Mouse (Mus musculus) 3T3-L1 (cell line): Measurements from ENCODE around the gene Lrrc41.

ENCODE experiments used
- DNase-seq: peaks from one replicate; pipeline ENCODE4 v3.0.0-alpha.2; 2015; ENCODE audit warnings: low read depth, low spot score

Lrrc41 gene

DNA sequence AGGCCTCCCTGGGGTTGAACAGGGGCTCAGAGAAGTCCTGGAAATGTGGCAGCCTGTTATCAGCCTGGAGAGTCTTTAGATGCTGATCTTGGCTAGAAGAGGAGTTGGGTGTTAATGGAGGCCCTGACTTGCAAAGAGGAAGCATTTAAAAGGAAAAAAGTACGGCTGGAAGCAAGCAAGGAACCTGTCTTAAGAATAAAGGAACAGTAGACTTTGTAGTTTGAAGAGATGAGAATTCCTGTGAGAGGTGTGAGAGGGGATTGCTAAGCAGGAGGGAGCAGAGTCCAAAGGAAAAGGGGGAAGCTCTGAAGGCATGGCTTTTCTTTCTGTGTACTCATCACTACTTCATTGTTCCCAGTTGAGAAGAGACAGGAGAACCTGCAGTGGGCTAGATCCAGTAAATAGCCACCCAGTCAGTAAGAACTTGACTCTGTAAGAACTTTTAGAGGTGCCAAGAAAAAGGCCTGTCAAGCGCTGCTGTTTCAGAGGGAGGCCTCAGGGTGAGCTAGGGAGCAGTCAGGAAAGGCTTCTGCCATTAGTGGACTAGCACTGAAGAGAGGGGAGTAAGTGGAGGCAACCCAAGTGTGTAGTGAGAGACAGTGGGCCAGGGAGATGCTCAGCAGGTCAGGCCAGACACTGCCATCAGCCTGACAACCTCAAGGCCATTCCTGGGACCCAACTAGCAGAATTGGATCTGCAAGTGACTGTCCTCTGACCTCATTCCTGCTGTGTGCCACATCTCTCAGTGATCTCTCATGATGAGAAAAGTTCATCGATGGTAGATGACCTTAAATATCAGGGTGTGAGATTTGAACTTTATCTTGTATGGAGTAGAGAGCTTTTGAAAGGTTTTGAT, 2.4 kb downstream of the Lrrc41 start:
- DNase-seq, result peak; percentile 62

DNA sequence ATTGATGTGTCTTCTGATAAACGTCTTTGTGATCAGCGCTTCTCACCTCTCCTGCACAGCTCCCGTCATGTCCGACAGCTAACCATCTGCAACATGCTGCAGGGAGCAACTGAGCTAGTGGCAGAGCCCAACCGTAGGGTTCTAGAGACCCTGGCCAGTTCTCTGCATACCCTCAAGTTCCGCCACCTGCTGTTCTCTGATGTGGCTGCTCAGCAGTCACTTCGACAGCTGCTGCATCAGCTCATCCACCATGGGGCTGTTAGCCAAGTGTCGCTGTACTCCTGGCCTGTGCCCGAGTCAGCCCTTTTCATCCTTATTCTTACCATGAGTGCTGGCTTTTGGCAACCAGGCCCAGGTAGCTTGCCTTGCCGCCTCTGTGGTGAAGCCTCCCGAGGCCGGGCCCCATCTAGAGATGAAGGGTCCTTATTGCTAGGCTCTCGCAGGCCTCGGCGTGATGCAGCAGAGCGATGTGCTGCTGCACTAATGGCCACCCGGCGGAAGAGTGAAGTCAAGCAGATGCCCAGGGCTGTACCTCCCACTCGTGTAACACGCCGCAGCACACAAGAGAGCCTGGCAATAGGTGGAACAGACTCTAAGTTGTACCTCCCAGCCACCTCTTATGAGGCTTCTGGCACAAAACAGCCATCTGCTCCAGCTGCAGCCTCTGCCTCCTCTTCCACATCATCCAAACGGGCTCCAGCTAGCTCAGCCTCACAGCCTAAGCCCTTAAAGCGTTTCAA, 13.6 kb downstream of the Lrrc41 start:
- no peak for DNase-seq

DNA sequence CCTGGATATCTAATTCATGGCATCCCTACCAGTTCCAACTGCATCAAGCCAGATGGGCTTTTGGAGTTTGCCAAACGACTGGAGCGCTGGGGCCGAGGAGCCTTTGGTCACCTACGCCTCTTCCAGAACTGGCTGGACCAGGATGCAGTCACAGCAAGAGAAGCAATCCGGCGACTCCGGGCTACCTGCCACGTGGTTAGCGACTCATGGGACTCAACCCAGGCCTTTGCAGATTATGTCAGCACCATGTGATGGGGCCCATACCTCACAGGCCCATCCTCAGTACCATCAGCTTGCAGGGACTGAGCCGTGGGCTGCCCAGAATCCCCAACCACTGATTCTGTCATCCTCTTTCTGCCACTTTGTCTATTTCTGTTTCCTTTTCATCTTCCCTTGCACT, 21.2 kb downstream of the Lrrc41 start:
- peak; percentile 88 for DNase-seq

DNA sequence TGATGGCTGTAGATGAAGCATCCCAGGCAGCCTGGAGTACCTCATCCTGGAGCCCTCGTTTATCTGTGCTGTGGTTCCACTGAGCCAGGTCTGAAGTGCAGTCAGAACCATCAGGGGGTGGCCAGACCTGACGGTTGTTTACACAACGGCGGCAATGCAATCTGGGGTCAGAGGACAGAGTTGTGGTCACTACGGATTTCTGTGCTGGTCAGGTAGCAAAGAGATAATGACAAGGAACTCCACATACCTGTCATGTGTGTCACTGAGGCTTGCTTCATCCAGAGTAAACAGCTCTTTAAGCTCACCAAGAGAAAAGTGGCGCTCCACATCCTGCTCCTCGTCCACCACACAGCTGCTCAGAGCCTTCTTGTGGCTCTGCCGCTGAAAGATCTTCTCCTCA, 22.1 kb downstream of the Lrrc41 start:
- peak; percentile 21 for DNase-seq

DNA sequence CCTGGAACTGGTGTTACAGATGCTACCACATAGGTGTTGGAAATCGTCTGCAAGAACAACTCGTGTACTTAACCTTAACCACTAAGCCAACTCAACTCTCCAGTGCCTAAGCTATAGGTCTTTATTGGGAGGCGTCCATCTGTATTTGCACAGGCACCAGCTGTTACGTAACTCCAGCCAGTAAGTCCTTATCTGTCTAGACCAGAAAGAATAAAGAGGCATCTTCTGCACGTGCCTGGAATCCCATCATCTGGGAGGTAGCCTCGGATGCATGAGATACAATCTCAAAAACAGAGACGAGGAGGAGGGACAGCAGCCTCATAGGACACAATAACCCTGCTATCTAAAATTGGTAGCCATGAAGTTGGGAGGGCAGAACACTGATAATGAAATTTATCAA, 25.9 kb downstream of the Lrrc41 start:
- no peak for DNase-seq

DNA sequence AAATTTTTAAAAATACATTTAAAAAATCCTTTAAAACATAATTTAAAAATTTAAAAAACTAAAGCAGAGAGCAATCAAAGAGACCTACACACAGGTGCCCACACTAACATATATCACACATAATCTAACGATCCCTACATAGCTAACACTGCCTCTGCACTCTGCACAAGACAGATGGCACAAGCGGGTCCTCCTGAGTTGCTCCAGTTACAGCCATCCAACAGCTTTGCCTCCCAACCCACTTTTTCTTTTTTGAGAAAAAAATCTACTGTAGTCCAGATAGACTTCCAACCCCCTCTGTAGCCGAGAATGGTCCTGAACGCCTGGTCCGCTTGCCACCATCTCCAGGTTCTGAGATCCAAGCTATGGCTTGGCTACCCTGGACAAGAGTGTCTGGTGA, 30.2 kb downstream of the Lrrc41 start:
- no peak for DNase-seq

DNA sequence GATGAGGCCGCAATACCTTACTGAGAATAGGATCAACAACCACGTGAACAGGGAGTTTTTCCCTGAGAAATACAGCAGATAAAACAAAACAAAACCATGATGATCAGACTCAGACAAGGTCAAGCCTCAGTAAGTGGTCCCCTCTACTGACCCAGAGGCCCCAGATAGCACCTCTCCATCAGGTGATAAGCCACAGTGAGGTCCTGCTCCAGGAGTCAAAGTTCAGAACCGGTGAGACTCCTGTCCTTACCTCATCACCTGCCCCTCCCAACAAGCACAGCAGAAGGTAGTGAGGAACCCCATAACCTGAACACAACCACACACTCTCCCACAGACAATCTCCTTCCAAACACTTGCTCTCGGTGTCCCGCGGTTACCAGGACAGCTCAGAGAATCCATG, 35.6 kb downstream of the Lrrc41 start:
- DNase-seq, result no peak

DNA sequence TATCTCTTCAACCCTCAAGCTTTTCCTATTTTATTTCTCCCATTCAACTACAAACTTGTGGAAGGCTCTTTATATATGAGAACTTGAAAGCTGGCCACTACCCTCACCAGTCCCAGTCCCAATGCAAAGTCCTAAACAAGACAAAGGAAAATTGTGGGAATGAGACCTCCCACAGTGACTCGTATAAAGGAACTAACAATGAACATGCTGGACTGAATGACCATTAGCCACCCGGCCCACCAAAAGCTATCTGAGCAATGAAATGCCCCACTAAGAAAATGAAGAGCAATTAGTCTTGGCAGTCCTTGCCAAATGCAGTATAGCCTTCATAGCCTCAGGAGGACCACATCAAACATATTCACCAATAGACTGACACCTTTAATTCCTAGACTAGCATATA, 36.4 kb downstream of the Lrrc41 start:
- no peak for DNase-seq

DNA sequence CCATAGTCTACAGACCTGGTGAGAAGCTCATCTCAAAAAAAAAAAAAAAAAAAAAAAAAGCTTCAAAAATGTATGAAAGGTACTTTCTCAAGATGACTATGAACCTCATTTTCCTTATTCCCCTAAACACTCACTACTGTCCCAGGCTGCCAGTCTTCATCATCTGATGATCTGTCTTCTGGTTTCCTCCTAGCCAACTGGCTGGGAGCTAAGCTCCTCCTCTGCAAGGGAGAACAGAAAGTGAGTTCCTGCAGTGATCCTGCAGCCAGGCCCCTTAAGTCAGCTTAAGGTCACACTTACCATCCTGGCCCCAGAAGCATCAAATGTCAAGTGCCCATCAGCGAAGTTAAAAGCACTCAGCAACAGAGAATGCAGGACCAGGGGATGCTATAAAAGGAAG, 47.7 kb downstream of the Lrrc41 start:
- DNase-seq, result peak; percentile 61

DNA sequence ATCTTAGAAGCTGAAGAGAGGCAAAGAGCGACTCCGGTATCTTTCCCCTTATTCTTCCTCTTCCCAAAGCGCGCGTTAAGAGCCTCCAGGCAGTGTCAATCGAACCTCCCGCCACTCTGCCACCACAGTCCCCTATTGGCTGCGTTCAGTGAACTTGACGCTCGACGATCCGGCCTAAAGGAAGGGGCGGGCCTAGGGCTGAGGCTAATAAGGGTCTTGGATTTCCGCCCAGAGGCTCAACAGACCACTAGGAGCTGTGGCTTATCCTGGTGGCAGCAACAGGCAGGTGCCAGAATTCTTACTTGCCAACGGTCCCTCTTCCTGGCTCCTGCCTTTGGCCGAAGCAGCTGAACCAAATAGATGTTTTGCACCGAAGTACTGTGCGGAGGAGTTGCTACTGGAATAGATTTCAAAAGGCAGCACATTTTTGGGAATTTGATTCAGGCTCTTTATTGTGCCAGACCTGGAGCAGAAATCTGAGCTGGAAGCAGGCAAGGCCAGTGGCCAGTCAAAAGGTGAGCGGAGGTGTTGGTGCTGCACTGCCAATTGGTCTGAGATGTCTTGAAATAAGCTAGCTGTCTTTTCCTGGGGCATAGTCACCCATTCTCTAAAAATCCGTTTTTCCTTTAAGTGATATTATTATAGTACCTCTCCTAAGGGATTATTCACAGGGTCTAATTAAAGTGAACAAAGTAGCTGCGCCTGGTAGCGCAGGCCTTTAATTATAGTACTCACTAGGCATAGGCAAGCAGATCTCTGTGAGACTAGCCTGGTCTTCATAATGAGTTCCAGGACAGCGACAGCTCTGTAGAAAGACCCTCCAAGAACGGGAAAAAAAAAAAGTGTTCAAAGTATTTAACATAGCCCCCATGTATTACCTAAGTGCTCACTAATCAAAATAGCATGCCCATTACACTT, 48.8 kb downstream of the Lrrc41 start, which contains the start of the genes Rad54l and Pomgnt1:
TSS of gene Rad54l (minus strand) at position 89 of the 918 bp plus-strand sequence.
TSS of gene Pomgnt1 (plus strand) at position 239 of the 918 bp plus-strand sequence.
- peak; percentile 97 for DNase-seq

DNA sequence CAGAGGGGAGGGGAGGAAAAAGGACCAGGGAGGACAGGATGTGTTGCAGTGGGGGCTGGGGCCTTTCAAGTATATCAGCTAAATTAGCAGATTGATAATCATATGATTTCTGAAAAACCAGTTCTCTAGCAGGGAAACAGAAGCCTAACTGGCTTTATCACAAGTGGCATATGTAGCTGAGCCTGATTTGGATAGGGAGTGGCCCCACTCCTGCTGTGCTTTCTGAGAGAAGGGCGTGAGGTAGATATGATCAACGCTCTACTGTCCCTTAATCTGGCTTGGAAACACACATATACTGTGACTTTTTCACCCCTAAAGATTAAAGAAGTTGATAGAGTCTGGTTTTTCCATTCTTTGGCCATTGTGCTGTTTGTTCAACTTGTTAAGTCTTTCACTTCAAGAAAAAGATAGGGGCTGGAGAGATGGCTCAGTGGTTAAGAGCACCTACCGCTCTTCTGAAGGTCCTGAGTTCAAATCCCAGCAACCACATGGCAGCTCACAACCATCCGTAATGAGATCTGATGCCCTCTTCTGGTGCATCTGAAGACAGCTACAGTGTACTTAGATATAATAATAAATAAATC, 50.8 kb downstream of the Lrrc41 start:
- no peak for DNase-seq

DNA sequence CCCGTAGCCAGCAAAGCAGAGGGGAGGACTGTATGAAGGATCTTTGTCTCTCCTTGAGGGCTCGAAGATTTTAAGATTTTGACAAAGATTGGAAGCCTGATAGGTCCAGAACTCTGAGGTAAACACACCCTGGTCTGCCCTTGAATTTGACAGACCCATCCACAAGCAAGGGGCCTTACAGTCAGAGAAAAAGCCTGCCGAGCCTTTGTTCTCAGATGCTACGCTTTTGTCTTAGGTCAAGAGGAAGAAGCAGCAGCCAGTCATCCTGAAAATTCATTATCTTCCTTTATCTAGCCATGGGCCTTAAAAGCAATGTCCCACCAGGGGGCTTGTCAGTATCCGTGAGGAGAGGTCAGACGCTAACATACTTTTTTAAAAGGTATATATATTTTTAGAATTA, 52.9 kb downstream of the Lrrc41 start:
- DNase-seq, result no peak

DNA sequence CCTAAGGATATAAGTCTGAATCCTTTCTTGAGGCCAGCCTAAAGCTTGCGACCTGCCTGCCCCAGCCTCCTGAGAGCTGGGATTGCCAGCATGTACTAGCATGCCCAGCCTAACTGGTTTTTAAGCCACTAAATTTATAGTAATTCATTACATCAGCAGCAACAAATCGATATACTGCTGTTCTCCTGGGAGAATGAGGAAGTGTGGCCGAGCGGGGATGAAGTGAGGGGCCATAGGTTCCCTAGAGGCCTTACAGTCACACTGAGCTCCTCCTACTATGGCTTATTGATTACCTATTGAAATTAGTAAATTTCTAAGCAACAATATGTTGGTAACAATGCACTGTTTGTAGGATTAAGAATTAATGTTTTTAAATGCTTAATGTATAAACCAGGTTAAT, 58.1 kb downstream of the Lrrc41 start:
- DNase-seq, result no peak

DNA sequence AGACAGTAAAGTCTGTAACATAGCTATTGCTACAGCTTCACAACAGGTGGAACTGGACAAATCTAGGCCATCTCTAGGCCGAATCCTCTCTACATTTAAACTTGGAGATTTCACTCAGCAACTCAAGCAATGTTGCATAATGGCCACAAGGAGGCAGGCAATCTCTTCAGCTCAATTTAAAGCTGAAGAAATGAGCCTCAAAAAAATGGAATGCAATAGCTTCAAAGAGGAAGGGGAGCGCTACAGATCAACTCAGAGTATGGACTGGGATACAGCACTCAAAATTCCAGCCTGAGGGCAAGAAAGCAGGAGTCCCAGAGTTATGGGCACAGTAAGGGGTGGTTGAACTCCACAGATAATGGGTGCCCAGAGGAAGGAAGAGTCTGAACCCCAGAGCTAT, 59.9 kb downstream of the Lrrc41 start:
- DNase-seq, result peak; percentile 69

DNA sequence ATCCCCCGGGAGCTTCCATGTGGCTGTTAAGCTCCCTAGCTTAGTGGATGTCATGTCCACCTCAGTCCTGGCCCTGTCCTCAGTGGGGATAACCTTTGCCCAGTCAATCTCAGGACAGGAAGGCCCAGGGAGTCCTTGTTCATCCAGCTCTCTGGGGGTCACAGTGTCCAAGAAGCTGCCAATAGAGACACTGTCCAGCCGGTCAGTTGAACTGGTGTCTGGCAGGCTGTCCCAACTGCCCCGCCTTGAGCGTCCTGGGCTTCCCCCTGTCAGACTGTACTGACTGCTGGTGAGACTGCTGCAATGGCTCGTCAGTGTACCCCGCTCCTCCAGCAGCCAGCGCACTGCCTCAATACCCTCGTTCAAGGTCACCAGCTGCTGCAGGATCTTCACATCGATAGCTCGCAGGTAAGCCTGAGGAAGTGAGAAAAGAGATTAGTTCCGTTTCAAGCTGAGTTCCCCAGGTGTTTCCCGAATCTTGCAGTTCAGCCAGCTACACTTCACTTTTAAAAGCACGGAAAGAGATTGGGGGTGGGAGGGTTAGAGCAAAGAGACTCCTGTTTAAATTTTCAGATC, 62.4 kb downstream of the Lrrc41 start:
- no peak for DNase-seq

DNA sequence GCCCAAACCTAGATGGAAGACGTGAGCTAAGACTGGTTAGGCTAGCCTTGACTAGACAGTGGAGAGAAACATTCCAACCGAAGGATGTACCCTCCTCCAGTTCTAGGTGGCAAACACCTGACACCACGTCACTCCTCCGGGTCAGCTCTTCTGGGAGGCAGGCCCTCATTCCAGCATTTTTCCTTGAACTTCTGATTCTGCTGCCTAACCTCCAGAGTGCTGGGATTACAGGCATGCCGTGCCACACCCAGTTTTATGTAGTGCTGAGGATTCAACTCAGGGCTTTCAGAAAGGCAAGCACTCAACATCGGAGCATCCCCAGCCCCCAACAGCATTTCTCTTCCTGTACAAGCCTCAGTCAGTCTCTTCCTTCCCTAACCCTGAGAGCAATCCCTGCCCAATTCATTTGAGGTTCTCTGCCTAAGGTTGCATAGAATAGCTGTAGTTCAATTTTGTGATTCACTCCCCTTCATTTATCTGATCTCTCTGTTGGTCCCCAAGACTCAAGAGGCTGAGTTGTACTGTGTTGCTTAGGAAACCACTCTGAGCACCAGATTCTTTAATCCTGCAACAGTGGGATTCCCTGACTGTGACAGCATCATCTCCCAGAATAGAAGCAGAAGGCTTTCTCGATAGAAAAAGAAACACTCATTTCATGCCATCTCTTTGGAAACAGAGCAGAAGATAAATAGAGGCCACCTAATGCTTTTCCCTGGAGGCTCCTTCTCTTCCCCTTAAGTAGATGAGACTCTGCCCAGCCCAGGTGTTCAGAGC, 65.9 kb downstream of the Lrrc41 start:
- no peak for DNase-seq

DNA sequence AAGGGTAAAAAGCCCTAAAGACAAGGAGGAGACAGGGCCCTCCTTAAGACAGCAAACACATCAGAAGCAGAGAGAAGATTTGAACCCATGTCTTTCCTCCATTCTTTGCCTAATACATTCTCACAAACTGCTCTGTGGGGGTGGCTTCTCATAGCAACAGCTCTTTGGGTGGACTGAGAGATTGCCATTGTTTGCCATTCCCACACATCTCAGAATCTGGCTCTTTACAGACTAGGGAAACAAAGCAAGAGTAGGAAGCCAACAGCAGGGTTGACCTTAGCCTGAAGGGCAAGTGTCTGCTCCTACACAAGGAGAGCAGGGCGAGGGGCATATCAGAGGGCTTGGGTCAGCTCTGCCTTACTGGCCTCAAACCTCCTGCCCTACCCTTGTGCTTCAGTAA, 66.7 kb downstream of the Lrrc41 start:
- no peak for DNase-seq

DNA sequence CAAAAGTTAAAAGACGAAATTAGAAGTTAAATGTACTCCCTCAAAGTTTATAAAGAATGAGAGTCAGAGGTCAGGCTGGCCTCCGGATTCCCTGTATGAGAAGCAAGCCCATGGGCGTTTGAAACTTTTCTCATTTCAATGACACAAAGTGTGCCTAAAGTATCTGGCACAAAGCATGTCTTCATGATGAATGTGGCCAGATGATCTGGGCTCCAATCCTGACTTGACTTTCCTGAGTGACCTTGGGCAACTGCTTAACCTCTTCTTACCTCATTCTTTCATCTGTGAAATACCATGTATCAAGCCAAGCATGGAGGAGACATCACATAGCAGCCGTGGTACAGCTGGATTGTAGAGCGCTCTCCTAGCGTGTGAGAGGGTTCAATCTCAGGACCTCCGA, 67.2 kb downstream of the Lrrc41 start:
- no peak for DNase-seq

DNA sequence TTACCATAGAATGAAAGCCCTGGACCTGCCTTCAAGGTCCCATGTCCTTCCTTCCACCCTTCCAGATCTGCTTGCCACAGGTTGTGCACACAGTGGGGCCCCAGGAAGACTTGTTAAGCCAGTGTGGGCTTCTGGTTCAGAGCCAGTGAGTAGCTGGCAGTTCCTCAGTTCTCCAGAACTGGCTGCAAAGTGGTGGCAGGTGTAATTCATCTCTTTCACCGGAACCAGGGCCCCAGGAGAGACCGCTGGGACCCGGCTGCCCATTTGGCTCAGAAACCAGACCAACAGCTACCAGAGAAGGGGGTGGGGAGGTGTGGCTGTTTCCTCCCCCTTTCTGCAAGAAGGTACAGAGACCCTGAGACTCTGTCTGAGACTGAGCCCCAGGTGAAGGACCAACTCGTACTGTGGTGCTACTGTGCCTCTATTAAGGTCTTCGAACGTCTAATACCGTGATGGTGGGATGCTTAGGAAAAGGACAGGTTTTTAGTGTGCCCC, 68.3 kb downstream of the Lrrc41 start:
- no peak for DNase-seq
